Mouse (Mus musculus) kidney, adult 2 months (tissue): ENCODE results near the gene 0610030E20Rik.

Experiments
- CTCF ChIP-seq: fragments of 200-500 bp; conservative IDR thresholded peaks from 2 replicates; pipeline ENCODE4 v1.5.1; 2011; ENCODE audit warnings: low read depth, mild to moderate bottlenecking, control low read depth, low read length, moderate library complexity, mixed read lengths; ENCODE audit not compliant: insufficient read depth, insufficient read length
- POLR2A ChIP-seq: fragments of 200-500 bp; IDR thresholded peaks from one replicate; pipeline ENCODE4 v1.6.1; 2011; ENCODE audit warnings: low read depth, low read length, control low read depth

GRCm38 (mm10) chr6:72333111-72333510 is 14.0 kb upstream of the 0610030E20Rik start:
- TF ChIP-seq POLR2A (no peak), CTCF (no peak)
